Mouse (Mus musculus): ENCODE measurements around the gene Abt1.
"Not testable (repeated sequence)": the region's sequence is repeated elsewhere in the genome, so short reads cannot be mapped to it uniquely, and the experiment has no call there.

Abt1 gene

GRCm38 (mm10) chr13:23422351-23422750, 1.3 kb downstream of the Abt1 start:
- DNase-seq (ENCODE audit: low spot score in 2 of 2) = no peak

GRCm38 (mm10) chr13:23412630-23413521, 10.8 kb downstream of the Abt1 start:
- DNase-seq (ENCODE audit: low spot score in 2 of 2) = peak; percentile 72 to 81

DNA sequence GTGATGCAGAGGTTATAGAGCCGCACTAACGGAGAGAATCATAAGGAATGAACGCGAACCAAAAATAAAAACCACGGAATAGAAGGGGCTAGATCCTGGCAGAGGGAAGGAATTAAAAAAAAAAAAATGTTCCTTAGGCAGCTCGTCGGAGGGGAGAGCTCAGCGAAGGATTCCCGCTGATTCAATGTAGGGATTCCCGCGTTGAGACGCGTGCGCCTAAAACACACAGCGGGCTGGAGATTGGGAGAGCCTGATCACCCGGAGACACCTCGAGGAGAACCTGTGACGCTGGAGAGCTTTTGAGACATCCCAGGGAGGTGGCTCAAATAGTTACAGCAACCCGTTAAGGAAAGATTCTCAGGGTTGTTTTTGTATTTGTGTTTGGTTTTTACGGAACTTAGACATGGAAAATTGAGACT, 11.4 kb downstream of the Abt1 start:
- no peak for DNase-seq (ENCODE audit: low spot score in 2 of 2)

DNA sequence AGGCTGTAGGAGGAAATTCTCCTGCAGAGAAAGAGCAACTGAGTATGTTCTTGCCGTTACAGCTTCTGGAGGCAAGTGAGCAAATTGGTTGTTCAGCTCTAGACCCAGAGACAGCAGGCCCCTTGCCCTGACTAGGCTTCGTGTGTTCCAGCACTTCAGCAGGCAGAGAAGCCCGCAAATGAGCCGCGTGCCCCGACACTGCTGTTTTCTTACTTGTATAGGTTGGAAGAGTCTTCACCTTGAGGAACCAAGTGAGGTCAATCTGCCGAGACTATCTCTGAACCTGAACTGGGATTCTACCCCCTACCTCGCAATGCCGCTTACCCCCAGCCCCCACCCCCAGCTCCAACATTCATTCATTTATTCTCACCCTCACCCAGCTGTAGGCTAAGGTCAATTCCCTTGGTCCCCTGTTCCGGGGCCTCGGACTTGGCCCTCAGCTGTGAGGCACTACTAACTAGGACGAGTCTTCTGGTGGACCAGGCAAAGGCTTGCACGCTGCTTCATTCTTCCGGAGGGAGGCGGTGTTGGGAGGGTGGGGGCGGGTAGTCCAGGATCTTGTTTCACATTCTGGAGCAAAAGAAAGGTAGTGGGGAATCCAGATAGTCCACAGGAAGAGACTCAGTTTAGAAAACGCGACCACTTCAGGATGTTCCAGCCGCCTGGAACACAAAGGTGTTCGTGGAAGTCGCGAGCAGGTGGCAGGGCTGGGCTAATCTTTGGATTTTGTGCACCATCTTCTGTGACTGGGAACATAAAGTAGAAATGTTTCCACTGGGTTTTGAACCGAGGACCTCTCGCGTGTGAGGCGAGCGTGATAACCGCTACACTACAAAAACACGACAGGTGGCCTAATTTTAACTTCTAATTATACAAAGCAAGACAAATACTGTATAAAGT, 12.1 kb downstream of the Abt1 start:
- no peak for DNase-seq (ENCODE audit: low spot score in 2 of 2)

DNA sequence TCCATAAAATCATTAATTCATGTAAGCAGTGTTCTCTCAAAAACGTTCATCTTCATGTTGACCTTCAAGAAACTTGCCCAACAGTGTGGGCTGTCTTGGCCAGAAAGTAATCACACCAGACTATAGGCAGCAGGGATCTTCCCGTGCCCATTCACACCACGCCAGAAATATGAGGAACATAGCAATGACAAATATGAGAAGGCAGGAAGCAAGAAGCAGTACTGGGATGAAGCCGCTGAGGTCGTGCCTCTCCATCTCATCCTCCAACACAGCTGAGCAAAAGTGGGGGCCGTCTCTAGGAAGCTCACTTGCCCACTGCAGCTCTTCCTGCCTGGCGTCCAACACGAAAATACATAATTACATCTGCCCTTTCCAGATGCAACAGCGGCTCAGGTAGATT, 13.0 kb downstream of the Abt1 start:
- no peak for DNase-seq (ENCODE audit: low spot score in 2 of 2)

- no peak for DNase-seq (ENCODE audit: low spot score in 2 of 2)
Observed at GRCm38 (mm10) chr13:23402626-23403025, 21.0 kb downstream of the Abt1 start.

GRCm38 (mm10) chr13:23401683-23402527, 21.8 kb downstream of the Abt1 start:
- DNase-seq (ENCODE audit: low spot score in 2 of 2) = peak; percentile 70 to 75

GRCm38 (mm10) chr13:23400771-23401682, 22.6 kb downstream of the Abt1 start:
- no peak for DNase-seq (ENCODE audit: low spot score in 2 of 2)

DNA sequence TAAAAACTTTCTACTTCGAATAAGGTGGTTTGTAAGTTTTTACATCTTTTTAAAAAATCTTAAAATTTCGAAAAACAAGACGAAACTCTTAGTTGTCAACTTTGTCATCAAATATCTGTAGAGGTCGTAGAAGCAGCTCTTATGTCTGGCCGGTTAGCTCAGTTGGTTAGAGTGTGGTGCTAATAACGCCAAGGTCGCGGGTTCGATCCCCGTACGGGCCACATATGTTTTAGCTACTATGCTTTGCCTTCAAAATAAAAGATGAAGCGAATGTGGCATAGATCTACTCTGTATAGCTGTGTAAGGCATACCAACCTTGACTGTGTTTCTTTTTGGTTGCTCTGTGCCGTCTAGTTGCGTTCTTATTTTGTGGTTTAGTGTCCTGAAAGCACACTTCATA, 26.8 kb downstream of the Abt1 start:
- DNase-seq (ENCODE audit: low spot score in 2 of 2) = not testable (repeated sequence)

DNA sequence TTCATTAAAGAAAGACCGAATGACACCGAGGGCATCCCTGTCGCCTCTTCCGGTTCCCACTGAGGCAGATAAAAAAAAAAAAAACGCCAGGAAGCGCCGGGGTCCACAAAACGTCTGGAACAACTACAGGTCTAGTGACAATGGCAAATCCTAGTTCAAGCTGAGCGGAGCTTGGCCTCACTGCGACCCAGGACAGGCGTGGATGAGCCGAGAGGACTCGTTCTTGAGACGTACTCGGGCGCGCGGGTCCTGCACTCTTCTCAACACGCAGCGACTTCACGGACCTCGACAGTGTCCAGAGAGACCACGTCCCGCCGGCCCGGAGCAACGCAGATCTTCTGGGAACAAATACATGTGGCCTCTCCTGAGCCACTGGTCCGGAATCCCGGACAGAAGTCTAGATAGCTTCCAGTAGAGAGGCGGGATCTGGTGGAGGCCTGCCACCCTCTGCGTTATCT, 27.4 kb downstream of the Abt1 start:
- no peak for DNase-seq (ENCODE audit: low spot score in 2 of 2)

- DNase-seq (ENCODE audit: low spot score in 2 of 2) = no peak
Observed at GRCm38 (mm10) chr13:23395301-23396245, 28.1 kb downstream of the Abt1 start.

DNA sequence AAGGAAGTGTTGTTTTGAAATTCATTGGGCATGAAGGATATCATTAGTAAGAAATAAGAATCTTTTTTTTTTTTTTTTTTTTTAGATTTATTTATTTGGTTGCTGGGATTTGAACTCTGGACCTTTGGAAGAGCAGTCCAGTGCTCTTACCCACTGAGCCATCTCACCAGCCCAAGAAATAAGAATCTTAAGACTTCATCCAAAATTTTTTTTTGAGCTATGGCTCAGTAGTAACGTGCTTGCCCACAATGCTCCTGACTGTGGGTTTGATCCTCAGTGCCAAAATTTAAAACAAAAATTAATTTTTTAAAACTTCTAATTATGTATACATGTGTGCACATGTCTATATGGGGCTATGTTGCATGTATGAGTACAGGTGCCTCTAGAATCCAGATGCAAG, 36.1 kb downstream of the Abt1 start:
- no peak for DNase-seq (ENCODE audit: low spot score in 2 of 2)

GRCm38 (mm10) chr13:23383127-23383526, 40.5 kb downstream of the Abt1 start:
- DNase-seq (ENCODE audit: low spot score in 2 of 2) = no peak

- DNase-seq (ENCODE audit: low spot score in 2 of 2) = no peak
Observed at GRCm38 (mm10) chr13:23372433-23372832, 51.2 kb downstream of the Abt1 start.

- DNase-seq (ENCODE audit: low spot score in 2 of 2) = no peak
Observed at GRCm38 (mm10) chr13:23370075-23370474, 53.6 kb downstream of the Abt1 start.

- no peak for DNase-seq (ENCODE audit: low spot score in 2 of 2)
Observed at GRCm38 (mm10) chr13:23369421-23369765, 54.3 kb downstream of the Abt1 start.

DNA sequence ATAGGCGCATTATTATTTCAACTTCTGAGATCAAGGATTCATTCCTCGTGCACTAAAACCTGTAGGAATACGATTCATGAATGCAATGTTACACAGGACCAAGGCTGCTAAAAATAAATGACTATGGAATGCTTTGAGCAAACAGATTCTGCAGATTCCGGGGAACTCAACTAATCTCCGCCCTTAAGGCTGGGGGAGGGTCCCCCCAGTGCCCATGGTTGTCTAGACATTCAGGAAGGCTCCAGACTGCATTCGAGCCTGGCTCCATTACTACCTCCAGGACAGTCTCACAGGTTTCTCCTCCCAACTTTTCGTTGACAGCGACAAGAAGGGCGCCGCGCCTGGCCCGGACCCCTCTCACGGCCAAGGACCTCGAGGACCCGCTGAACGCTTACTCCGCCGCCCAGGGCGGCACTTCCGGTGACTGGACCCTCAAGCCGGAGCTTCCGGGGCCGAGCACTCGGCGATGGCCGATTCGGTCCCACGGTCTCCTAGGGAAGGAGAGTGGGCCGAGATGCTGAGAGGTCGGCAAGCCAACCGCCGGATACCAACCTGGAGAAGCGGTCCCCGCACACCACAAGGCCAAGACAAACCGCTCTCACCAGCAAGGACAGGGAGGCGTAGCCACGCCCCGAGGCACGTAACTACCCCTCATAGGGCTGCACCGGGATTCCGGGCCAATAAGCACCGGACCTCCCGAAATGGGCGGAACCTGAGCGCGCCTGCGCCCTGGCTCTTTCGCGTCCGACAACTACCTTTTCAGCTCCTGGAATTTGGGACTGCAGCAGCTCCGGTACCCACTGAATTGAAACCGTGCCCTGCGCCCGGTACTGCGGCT, 54.9 kb downstream of the Abt1 start, which contains the start of gene Zfp322a:
TSS of gene Zfp322a (minus strand) at position 626 of the 838 bp plus-strand sequence.
- peak; percentile 97 for DNase-seq (ENCODE audit: low spot score in 2 of 2)
